Mouse (Mus musculus): Measurements from ENCODE around the gene Sarnp. TPM values are rescaled to one million over a fixed set of nuclear protein-coding genes. Genes with fewer than 3 reads are reported as not detected.

The Sarnp gene
- polyA plus RNA-seq, 1 experiment: 40.8 TPM

DNA sequence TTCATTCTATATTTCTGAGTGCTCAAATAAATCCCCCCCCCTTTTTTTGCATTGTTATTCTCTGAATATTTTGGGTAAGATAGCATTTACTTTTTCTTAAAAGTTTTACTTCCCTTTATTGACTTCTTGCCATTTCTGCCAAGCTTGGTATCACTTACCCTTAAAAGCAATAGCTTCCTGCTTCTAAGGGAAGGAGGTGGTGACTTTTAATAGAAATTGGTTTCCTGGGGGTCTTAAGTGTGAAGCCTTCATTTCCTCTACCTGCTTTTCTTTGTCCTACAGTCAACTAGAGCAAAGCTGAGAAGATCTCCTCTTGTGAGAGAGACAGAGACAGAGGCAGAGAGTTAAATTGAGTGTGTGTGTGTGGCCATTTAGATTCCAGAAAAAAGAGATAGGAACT lies 44.0 kb downstream of the Sarnp start:
- peaks cover 51% of the 10 kb centered on the region for H3K36me3 ChIP-seq (ENCODE audit: control insufficient read depth, insufficient read depth)

DNA sequence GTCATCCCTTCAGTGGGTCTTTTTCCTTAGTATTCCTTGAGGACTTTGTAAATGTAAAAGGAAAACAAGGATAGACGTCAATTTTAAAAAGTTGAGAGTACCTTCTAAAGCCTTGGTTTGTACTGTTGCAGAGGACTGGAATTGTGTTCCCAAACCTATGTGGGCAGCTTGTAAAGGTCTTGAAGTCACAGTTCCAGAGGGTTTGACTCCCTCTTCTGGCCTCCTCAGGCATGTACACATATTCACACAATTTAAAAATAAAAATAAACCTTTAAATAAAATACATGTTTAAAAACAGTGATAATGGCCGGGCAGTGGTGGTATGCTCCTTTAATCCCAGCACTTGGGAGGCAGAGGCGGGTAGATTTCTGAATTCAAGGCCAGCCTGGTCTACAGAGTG lies 48.9 kb downstream of the Sarnp start:
- TF ChIP-seq MYOD1 (IDR thresholded peaks at IDR 0.05; ENCODE audit: control insufficient read depth in 1 of 3, insufficient read length in 2 of 3, low read depth in 2 of 3) (no peak), REST (IDR thresholded peaks at IDR 0.05; ENCODE audit: insufficient read depth, insufficient read length) (no peak), E2F4 (IDR thresholded peaks at IDR 0.05; ENCODE audit: insufficient read depth) (no peak), MAX (IDR thresholded peaks at IDR 0.05; ENCODE audit: low read depth) (no peak), TCF3 (IDR thresholded peaks at IDR 0.05; ENCODE audit: insufficient read length, low read depth) (no peak), TCF12 (IDR thresholded peaks at IDR 0.05; ENCODE audit: insufficient read depth, poor library complexity, severe bottlenecking) (no peak), MYOG (IDR thresholded peaks at IDR 0.05; ENCODE audit: control insufficient read depth in 1 of 3, insufficient read depth in 1 of 3, insufficient read length in 2 of 3, low read depth in 2 of 3) (no peak), POLR2A (IDR thresholded peaks at IDR 0.05; ENCODE audit: insufficient read length, low read depth) (no peak), POLR2AphosphoS2 (IDR thresholded peaks at IDR 0.05; ENCODE audit: insufficient read length, low read depth) (no peak), SRF (IDR thresholded peaks at IDR 0.05; ENCODE audit: control insufficient read depth, insufficient read length, low read depth) (no peak)
- H3K36me3 ChIP-seq (ENCODE audit: control insufficient read depth, insufficient read depth): peaks cover 46% of the 10 kb centered on the region
- no peak overlapping the region for H3K4me2 ChIP-seq (ENCODE audit: low read depth)
- no peaks in the 10 kb centered on the region for H3K27me3 ChIP-seq (ENCODE audit: control insufficient read depth, insufficient read depth, insufficient read length)
- H3ac ChIP-seq (ENCODE audit: control insufficient read depth, insufficient read length): no peak overlapping the region
- no peaks in the 10 kb centered on the region for H3K79me2 ChIP-seq (ENCODE audit: control insufficient read depth, insufficient read depth)
- no peak overlapping the region for H3K4me3 ChIP-seq

More for the DNA sequence above, 44.0 kb downstream of the Sarnp start:
- H3K27me3 ChIP-seq (ENCODE audit: control insufficient read depth, insufficient read depth, insufficient read length): no peaks in the 10 kb centered on the region
- no peaks in the 10 kb centered on the region for H3K79me2 ChIP-seq (ENCODE audit: control insufficient read depth, insufficient read depth)
- no peak overlapping the region for H3K4me3 ChIP-seq
- TF ChIP-seq USF1 (IDR thresholded peaks at IDR 0.05; ENCODE audit: low read depth): no peak
- TF ChIP-seq MAX (IDR thresholded peaks at IDR 0.05; ENCODE audit: low read depth): no peak
- TF ChIP-seq MYOD1 (IDR thresholded peaks at IDR 0.05; ENCODE audit: control insufficient read depth in 1 of 3, insufficient read length in 2 of 3, low read depth in 2 of 3): no peak
- no peak for TF ChIP-seq SRF (IDR thresholded peaks at IDR 0.05; ENCODE audit: control insufficient read depth, insufficient read length, low read depth)
- no peak for TF ChIP-seq POLR2A (IDR thresholded peaks at IDR 0.05; ENCODE audit: insufficient read length, low read depth)
- no peak for TF ChIP-seq E2F4 (IDR thresholded peaks at IDR 0.05; ENCODE audit: insufficient read depth)
- TF ChIP-seq TCF3 (IDR thresholded peaks at IDR 0.05; ENCODE audit: insufficient read length, low read depth): no peak
- no peak for TF ChIP-seq POLR2AphosphoS2 (IDR thresholded peaks at IDR 0.05; ENCODE audit: insufficient read length, low read depth)
- TF ChIP-seq TCF12 (IDR thresholded peaks at IDR 0.05; ENCODE audit: insufficient read depth, poor library complexity, severe bottlenecking): no peak
- no peak for TF ChIP-seq REST (IDR thresholded peaks at IDR 0.05; ENCODE audit: insufficient read depth, insufficient read length)
- TF ChIP-seq CEBPB (IDR thresholded peaks at IDR 0.05; ENCODE audit: insufficient read depth, poor library complexity, severe bottlenecking): no peak
- no peak for TF ChIP-seq MYOG (IDR thresholded peaks at IDR 0.05; ENCODE audit: control insufficient read depth in 1 of 3, insufficient read depth in 1 of 3, insufficient read length in 2 of 3, low read depth in 2 of 3)
- H3ac ChIP-seq (ENCODE audit: control insufficient read depth, insufficient read length): no peak overlapping the region
- no peak overlapping the region for H3K4me2 ChIP-seq (ENCODE audit: low read depth)

DNA sequence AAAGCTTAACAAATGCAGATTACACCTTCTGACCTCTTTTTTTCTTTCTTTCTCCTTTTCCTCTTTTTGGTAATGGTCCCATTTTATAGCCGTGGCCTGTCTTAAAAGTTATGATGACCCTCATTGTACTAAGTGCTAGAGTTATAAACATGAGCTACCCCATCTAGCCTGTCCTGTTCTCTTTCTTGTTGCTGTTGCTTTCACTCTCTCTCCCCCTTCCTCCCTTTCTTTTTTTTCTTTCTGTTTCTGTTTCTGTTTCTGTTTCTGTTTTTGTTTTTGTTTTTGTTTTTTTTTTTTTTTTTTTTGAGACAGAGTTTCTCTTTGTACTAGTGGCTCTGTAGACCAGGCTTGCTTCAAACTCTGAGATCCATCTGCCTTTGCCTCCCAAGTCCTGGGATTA lies 49.4 kb downstream of the Sarnp start:
- no peak for TF ChIP-seq TCF3 (IDR thresholded peaks at IDR 0.05; ENCODE audit: insufficient read length, low read depth)
- TF ChIP-seq USF1 (IDR thresholded peaks at IDR 0.05; ENCODE audit: low read depth): no peak
- no peak for TF ChIP-seq REST (IDR thresholded peaks at IDR 0.05; ENCODE audit: insufficient read depth, insufficient read length)
- no peak for TF ChIP-seq E2F4 (IDR thresholded peaks at IDR 0.05; ENCODE audit: insufficient read depth)
- TF ChIP-seq POLR2A (IDR thresholded peaks at IDR 0.05; ENCODE audit: insufficient read length, low read depth): no peak
- Histone ChIP-seq H3K27me3 (ENCODE audit: control insufficient read depth, insufficient read depth, insufficient read length) (no peaks in the 10 kb centered on the region), H3K4me3 (no peak overlapping the region), H3K79me2 (ENCODE audit: control insufficient read depth, insufficient read depth) (no peaks in the 10 kb centered on the region), H3K36me3 (ENCODE audit: control insufficient read depth, insufficient read depth) (peaks cover 42% of the 10 kb centered on the region), H3ac (ENCODE audit: control insufficient read depth, insufficient read length) (no peak overlapping the region), H3K4me2 (ENCODE audit: low read depth) (no peak overlapping the region)

DNA sequence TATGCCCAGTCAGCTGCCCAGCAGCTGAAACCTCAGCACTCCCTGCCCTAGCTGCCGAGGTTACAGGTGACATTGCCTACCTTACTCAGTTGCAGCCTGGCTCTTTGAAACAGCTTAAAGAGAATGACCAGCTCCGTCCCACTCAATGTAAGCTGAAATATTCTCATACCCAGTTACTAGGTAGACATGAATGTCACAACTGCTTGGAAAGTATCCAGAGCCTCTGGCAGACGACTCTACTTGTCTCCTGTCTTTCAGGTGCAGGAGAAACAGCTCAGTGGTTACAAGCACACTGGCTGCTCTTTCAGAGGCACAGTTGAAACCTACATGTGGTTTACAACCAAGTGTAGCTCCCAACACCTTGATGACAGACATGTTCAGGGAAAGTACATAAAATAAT lies 53.2 kb downstream of the Sarnp start:
- H3K36me3 ChIP-seq (ENCODE audit: control insufficient read depth, insufficient read depth): peaks cover 54% of the 10 kb centered on the region
- no peak overlapping the region for H3K4me2 ChIP-seq (ENCODE audit: low read depth)
- TF ChIP-seq SRF (IDR thresholded peaks at IDR 0.05; ENCODE audit: control insufficient read depth, insufficient read length, low read depth): no peak
- TF ChIP-seq CEBPB (IDR thresholded peaks at IDR 0.05; ENCODE audit: insufficient read depth, poor library complexity, severe bottlenecking): no peak

DNA sequence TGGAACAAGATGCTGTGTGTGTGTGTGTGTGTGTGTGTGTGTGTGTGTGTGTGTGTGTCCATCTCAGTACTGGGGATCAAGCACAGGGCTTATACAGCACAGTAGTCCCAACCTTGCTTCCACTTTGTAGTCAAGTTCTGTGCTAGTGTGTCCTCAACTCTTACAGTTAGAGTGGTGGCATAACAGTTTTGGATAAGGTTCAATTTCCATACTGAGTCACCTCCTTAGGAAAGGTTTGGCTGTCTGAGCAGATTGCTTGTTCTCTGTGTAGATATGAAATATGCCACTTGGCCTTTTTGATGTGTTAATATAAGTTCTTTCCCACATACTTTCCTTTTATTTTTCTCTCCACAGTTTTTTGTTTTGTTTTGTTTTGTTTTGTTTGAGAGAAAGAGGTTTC lies 61.2 kb downstream of the Sarnp start:
- H3K27me3 ChIP-seq (ENCODE audit: control insufficient read depth, insufficient read depth, insufficient read length): no peaks in the 10 kb centered on the region
- no peak overlapping the region for H3ac ChIP-seq (ENCODE audit: control insufficient read depth, insufficient read length)
- peaks cover 53% of the 10 kb centered on the region for H3K36me3 ChIP-seq (ENCODE audit: control insufficient read depth, insufficient read depth)
- TF ChIP-seq SRF (IDR thresholded peaks at IDR 0.05; ENCODE audit: control insufficient read depth, insufficient read length, low read depth): no peak
- TF ChIP-seq TCF12 (IDR thresholded peaks at IDR 0.05; ENCODE audit: insufficient read depth, poor library complexity, severe bottlenecking): no peak
- no peak for TF ChIP-seq MYOD1 (IDR thresholded peaks at IDR 0.05; ENCODE audit: control insufficient read depth in 1 of 3, insufficient read length in 2 of 3, low read depth in 2 of 3)
- TF ChIP-seq REST (IDR thresholded peaks at IDR 0.05; ENCODE audit: insufficient read depth, insufficient read length): no peak
- no peak overlapping the region for H3K4me2 ChIP-seq (ENCODE audit: low read depth)
- no peak overlapping the region for H3K4me3 ChIP-seq
- no peaks in the 10 kb centered on the region for H3K79me2 ChIP-seq (ENCODE audit: control insufficient read depth, insufficient read depth)

More for the DNA sequence above, 53.2 kb downstream of the Sarnp start:
- Histone ChIP-seq H3K27me3 (ENCODE audit: control insufficient read depth, insufficient read depth, insufficient read length) (no peaks in the 10 kb centered on the region), H3ac (ENCODE audit: control insufficient read depth, insufficient read length) (no peak overlapping the region), H3K4me3 (no peak overlapping the region), H3K79me2 (ENCODE audit: control insufficient read depth, insufficient read depth) (no peaks in the 10 kb centered on the region)
